Mouse (Mus musculus): Measurements from ENCODE around the gene Gm38393.
A peak's percentile ranks its signal among the peaks of the same experiment; 100 is the strongest.

The Gm38393 gene

DNA sequence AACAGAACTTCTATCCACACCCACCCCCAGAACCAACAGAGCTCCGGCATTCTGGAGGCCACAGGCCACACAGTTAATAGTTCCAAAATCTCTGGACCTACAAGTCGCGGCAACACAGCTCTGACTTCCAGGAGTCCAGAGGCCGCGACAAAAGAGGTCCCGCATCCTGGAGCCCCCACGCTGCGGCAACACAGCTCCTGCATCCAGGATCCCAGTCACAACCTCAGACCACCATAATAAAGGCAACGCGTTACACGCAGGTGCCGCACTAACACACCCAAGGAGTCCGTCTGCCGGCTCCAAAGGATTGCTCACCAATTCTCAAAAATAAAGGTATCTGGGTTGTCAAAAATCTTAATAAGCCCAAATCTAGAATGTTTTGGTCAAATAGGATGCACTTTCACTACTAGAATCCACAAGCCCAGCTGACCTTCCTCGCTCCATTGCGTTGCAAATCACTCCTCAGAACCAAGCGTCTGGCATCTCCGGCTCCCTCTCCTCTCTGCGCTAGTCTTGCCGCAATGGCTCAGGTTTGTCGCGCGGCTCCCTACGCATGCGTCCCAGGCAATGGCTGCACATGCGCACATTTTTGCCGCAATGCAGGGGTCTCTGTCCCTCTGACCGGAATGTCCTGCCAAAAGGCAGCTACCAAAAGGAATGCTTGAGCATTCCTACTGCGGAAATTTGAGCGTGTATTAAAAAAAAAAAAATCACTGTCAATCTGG, at the start of gene Gm38393, which contains the start of gene Snurf:
Gm38393 (minus strand) TSS at position 459 of the 725 bp plus-strand sequence.
Snurf (minus strand) TSS at position 444 of the 725 bp plus-strand sequence.
- DNase-seq, result peak; percentile 42 to 64

DNA sequence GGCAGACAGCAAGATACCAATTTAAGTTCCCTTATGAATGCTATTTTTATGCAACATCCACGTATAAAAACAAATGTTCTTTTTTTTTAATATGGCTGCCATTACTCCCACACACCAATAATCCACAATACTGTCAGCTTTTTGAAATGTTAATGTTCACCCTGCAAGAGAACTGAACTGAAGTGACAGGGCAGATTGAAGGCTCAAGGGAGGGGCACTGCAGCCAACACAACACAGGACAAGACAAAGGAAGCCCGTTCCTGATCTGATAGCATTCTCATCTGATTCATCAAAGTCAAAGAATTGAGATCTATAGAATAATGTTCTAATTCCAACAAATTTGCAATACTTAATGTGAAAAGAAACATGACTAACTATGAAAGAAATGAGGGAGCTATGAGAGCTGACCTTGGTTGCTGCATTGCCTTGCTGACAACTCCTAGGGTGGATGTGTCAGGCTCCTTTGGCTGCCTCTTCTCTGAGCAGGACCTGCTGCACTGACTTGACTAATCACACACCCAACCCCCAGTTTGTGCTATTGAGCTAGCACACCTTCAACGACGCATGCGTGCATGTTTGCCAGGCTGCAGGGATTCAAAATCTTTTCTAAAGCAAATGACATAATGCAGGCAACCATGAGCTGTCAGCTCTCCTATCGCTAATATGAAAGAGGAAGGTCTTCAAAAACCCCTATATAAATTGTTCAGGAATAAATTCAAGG, 42.8 kb upstream of the Gm38393 start:
- no peak for DNase-seq

DNA sequence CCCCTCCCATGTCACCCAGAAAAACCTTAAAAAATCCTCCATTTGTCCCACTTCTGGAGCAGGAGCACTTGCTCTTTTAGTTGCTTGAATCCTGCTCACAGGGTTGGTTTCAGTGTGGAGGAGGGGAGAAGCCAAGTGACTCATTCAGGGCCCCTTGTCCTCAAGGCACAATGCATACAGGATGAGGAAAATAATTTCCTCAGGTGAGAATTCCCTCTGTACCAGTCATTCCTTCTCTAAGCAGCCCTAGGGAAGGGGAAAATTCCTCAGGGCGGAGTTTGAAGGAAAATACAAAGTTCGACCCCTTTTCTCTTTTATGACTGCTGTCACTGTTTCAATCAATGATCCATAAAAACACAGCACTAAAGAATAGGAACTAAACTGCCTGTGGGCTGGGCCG, 8.3 kb upstream of the Gm38393 start:
- DNase-seq, result no peak

DNA sequence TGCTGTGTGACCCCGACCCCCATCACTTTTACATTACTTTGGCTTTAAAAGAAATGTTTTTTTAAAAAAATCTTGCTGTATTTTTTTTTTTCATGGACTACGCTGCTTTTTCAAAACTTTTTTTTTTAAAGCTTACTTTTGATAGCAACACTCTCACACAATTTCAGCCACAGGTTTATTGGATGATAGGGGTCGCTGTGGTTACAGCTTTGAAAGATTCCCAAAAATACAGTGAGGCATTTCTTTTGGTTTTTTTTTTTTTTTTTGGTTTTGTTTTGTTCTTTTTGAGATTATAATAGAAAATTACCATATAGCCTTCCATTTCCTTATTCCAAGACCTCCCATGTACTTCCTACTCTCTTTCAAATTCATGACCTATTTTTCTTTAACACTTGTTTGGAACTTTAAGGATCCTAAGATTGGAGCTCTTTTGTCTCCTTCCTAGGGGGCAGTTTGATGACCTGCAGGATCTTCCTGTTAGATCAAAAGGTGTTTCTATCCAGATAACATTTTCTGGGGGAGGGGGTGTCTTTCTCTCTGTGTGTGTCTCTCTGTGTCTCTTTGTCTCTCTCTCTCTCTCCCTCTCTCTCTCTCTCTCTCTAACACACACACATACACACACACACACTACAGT, 3.0 kb upstream of the Gm38393 start:
- no peak for DNase-seq

DNA sequence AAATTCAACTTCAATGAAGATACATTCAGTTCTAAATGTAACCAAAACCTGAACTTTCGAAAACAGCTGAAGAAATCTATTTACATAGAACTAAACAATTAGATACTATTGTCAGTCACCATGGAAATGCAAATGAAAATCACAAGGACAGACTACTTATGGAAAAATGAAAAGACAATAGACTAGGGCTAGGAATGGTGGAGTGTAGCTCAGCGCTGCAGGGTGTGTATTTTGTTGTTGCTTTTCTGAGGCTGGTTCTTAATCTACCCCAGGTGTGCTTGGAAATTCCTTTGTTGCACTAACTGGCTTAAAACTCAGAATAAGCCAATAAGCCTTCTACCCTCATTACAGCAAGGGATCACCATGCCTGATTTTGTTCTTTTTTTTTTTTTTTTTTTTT, 1.4 kb upstream of the Gm38393 start:
- no peak for DNase-seq

DNA sequence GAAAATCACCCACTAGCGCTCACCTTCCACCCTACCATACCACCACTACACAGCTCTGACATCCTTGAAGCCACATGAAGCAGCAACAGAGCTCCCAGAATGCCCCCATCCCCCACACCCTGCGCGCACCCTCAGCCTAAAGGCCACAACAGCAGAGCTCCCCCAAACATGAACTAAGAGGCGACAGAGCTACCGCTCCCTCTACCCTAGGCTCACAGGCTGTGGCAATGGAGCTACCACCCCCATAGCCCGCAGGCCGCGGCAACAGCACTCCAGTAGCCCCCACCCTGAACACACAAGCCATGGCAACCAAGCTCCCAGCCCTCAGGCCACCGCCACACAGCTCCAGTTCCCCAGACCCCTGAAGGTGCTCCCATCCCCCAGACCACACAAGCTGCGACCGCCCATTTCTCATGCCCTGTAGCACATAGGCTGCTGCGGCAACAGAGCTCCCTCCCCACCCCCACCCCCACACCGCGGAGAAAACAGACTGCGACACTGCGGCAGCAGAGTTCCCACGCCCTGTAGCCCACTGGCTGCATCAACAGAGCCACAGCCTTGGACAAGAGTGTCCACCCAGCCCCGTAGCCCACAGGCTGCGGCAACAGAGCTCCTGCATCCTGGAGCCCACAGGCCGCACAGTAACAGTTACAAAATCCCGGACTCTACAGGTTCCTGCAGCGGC, 801 bp downstream of the Gm38393 start:
- DNase-seq, result peak in 1 of 2 experiments; percentile 7

DNA sequence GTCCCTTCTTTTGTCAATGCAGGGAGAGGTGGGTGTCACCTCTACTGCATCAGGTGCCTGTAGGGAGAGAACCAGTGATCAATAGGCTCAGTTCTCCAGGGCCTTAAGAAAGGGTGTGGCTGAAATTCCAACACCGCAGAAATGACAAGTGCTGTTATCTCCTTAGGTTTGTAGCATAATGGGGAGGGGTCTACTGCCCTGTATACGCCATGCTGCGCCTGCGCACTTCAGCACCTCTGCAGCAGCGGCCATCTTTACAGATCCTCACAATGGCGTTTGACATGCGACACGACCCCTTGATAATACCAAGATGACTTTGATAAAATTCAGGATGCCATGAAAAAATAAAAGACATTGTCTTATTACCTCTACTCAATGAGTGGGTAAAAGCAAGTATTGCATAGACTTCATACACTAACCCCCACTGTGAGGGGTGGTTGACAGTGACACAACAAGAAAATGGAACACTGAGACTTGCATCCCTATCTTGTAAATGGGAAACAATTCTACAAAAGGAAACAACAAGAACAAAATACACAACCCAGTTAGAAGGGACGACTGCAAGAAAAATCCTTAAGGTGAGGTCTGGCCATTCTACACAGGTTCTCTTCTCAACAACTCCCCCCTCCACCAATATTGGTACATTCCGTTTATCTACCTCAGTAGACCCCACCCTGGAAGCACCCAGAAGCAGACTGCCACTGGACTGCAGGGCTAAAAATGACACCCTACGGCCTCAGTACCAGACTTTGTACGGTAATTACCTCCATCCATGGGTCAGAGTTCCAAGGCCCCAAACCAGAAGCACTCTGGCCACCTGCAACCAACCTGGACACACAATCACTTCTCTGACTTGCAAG, 1.6 kb downstream of the Gm38393 start:
- DNase-seq, result no peak

DNA sequence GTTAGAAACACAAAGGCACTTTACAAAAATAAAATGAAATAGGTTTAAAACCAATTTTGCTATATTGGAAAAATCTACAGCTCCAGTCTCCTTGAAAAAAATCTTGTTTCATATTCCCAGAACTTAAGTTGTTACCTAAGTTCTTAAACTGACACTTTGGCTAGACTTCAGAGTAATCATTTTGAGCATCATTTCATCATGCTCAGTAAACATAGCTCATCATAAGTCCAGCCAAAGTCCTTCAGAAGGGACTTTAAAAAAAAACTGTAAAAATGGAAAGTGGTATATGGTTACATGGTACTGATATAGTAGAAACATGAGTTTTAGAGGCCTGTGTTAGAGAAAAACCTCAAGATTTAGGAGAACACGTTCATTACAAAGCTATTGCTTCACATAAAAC, 26.2 kb downstream of the Gm38393 start:
- no peak for DNase-seq
